23 mouse cellular contexts compared by ENCODE assay signal in genomic region chr15:51627463-51627862, GRCm38 (mm10).
DNase-seq lines count a peak whose midpoint lies in the region; ATAC-seq and TF ChIP-seq lines count a peak whose summit lies in the region.
"Had no signal": no experiment of that assay in that cellular context is flagged by ENCODE, and none has a peak within 500 bp of the region (broad histone marks: within the 10 kb centered on the region; RNA-seq: fewer than 3 reads in every experiment).

No protein-coding gene starts in this region.

- no peaks in the 10 kb centered on the region for H3K9me3 ChIP-seq in forebrain, embryonic 13.5 days (replicated peaks)
- no peaks in the 10 kb centered on the region for H3K9me3 ChIP-seq in forebrain, embryonic 10.5 days
- H3K9me3 ChIP-seq: heart, embryonic 12.5 days; liver, embryonic 12.5 days; midbrain, embryonic 10.5 days; neural tube, embryonic 15.5 days had no signal

- no peak overlapping the region for H3K27ac ChIP-seq in forebrain, embryonic 13.5 days
- H3K27ac ChIP-seq in forebrain, embryonic 10.5 days, result no peak overlapping the region
- no peak overlapping the region for H3K27ac ChIP-seq in layer of hippocampus, adult 2 months
- H3K27ac ChIP-seq: left cerebral cortex, adult 2 months; liver, embryonic 12.5 days; midbrain, embryonic 10.5 days; neural tube, embryonic 15.5 days had no signal

- H3K36me3 ChIP-seq in forebrain, embryonic 13.5 days (ENCODE audit: poor library complexity, severe bottlenecking), result no peaks in the 10 kb centered on the region
- no peaks in the 10 kb centered on the region for H3K36me3 ChIP-seq in forebrain, embryonic 10.5 days (replicated peaks)
- H3K36me3 ChIP-seq: heart, embryonic 12.5 days; liver, embryonic 12.5 days; midbrain, embryonic 10.5 days; neural tube, embryonic 15.5 days had no signal

- H3K4me3 ChIP-seq in forebrain, embryonic 13.5 days, result no peak overlapping the region
- H3K4me3 ChIP-seq in forebrain, embryonic 10.5 days, result no peak overlapping the region
- no peak overlapping the region for H3K4me3 ChIP-seq in layer of hippocampus, adult 2 months
- H3K4me3 ChIP-seq: heart, embryonic 12.5 days; left cerebral cortex, adult 2 months; liver, embryonic 12.5 days; midbrain, embryonic 10.5 days; neural tube, embryonic 15.5 days had no signal

- H3K9ac ChIP-seq in forebrain, embryonic 13.5 days, result no peak overlapping the region
- H3K9ac ChIP-seq: heart, embryonic 12.5 days; liver, embryonic 12.5 days; neural tube, embryonic 15.5 days had no signal

- 81% methylated on average over 5 of the region's 5 CpGs for WGBS in forebrain, embryonic 13.5 days
- 97% methylated on average over 5 of the region's 5 CpGs for WGBS in forebrain, embryonic 10.5 days

- H3K4me1 ChIP-seq in forebrain, embryonic 13.5 days, result no peaks in the 10 kb centered on the region; the same call in 1 of the 2 replicates
- peaks cover 6% of the 10 kb centered on the region; the same call in 1 of the 2 replicates for H3K4me1 ChIP-seq in forebrain, embryonic 10.5 days
- H3K4me1 ChIP-seq: heart, embryonic 12.5 days; liver, embryonic 12.5 days; neural tube, embryonic 15.5 days had no signal

- no peak for TF ChIP-seq CTCF in layer of hippocampus, adult 2 months (conservative IDR thresholded peaks at IDR 0.05)

- no peak overlapping the region for H3K4me2 ChIP-seq in forebrain, embryonic 13.5 days
- H3K4me2 ChIP-seq: heart, embryonic 12.5 days; liver, embryonic 12.5 days; neural tube, embryonic 15.5 days had no signal

- H3K27me3 ChIP-seq in forebrain, embryonic 13.5 days, result no peaks in the 10 kb centered on the region
- H3K27me3 ChIP-seq in forebrain, embryonic 10.5 days (ENCODE audit: poor library complexity, severe bottlenecking), result no peaks in the 10 kb centered on the region
- H3K27me3 ChIP-seq: liver, embryonic 12.5 days; neural tube, embryonic 15.5 days had no signal

- ATAC-seq in forebrain, embryonic 13.5 days, result peak; percentile 81; the same call in 1 of the 2 replicates
- ATAC-seq in activated CD4-positive, CD25-positive, alpha-beta regulatory T cell, adult 4 months, result no peak
- ATAC-seq: intestine, postnatal 0 days; liver, embryonic 12.5 days had no signal

- no peak for DNase-seq in forebrain, embryonic 10.5 days (ENCODE audit: extremely low spot score, low spot score)
- peak; percentile 15 to 26 for DNase-seq in layer of hippocampus, adult 2 months (ENCODE audit: low spot score in 2 of 2)
- DNase-seq in layer of hippocampus, adult 9-10 months (ENCODE audit: low spot score), result no peak
- DNase-seq in right cerebral cortex, postnatal 25 days, result peak; percentile 26
- no peak for DNase-seq in right cerebral cortex, postnatal 36 days (ENCODE audit: low spot score in 2 of 2)
- DNase-seq: adrenal gland, postnatal 14 days; cerebellum, adult 11 months; cerebellum, adult 9-11 months; gastrocnemius, postnatal 25 days; heart, adult 18-20 months; heart, postnatal 14 days; kidney, postnatal 25 days; lung, adult 18-20 months; lung, postnatal 10 days; thymus, postnatal 25 days had no signal

Comparison
In these comparisons a context has a peak if more than half of its experiments do, and no peak if none do; other contexts are left out.
1. DNase-seq: peak in layer of hippocampus, adult 2 months (2 of 2) and right cerebral cortex, postnatal 25 days (single experiment); none in forebrain, embryonic 10.5 days (single experiment), layer of hippocampus, adult 9-10 months (single experiment) and right cerebral cortex, postnatal 36 days (0 of 2).